Mouse (Mus musculus): ENCODE data around the gene Akr1b8.
A peak's percentile ranks its signal among the peaks of the same experiment; 100 is the strongest.
"Not testable (repeated sequence)": the region's sequence is repeated elsewhere in the genome, so short reads cannot be mapped to it uniquely, and the experiment has no call there.

Akr1b8 gene

DNA sequence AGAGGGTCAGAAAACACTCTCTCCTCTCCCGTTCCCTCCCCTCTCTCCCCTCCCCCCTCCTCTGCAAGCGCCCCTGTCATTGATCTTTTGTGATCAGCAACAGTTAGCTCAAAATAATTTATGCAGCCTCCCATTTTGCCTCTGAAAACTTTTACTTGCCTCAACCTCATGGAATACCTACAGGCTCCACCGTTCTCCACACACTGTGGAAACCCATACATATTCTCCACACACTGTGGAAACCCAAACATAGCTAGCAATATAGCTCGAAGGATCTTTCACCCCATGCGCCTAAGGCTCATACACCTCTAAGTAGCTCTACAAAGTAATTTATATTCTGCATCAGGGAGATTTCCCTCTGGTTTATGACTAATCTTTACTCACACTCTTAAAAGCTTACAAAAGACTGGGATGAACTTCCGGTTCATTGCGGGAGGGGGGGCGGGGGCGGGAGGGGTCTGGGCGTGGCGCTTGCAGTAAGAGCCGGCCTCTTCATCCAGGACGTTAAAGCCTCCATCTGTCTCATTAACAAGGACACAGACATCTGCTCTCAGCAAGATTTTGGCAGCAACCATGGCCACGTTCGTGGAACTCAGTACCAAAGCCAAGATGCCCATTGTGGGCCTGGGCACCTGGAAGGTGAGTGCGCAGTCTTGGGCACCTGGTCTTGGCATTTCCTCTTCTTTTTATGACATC lies at the start of gene Akr1b8:
TSS of gene Akr1b8 (plus strand) at position 462 of the 696 bp plus-strand sequence.
- no peak for DNase-seq

GRCm38 (mm10) chr6:34304675-34305241 lies 49.2 kb upstream of the Akr1b8 start:
- no peak for DNase-seq

DNA sequence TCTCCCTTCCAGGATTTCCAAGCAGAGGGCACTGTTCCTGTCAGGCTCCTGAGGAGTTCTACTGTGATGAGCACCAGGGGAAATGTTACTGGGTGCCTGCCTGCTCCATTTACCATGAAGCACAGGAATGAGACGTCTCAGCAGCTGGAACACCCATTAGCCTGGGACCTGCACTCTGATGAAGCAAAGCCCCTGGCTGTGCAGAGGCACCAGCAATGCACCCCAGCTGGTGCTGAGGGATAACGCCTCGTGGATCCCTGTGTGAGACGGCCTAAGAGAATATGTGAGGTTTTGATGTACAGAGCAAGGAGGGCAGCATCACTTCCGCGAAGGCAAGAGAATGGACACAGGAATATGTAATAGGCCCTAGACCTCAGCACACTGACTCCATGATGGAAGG lies 47.1 kb upstream of the Akr1b8 start:
- DNase-seq, result no peak

GRCm38 (mm10) chr6:34309526-34309925 lies 44.4 kb upstream of the Akr1b8 start:
- DNase-seq, result no peak

DNA sequence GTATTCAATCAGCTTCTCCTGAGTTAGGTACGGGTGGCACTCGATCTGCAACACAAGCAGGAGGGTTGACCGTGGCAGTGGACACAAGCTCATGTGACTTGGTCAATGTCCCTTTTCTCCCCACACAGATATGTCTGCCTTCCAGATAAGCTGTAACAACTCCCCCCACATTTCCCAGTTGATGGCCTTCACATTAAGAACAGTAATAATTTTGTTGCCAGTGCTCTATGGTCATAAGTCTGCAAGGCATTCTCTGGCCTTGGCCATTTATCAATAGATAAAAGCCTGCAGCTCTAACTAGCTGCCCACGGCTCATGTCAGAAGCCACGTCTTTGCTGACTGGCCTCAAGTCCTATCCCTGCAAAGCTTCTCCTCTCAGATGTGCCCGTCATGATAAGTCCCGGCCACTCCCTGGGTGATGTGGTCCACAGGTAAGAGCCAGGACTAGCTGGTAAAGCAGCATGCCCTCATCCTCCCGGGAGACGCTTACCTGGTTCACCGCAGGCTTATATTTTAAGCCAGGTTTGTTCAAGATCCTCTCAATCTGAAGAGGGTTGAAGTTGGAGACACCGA lies 43.8 kb upstream of the Akr1b8 start:
- no peak for DNase-seq

DNA sequence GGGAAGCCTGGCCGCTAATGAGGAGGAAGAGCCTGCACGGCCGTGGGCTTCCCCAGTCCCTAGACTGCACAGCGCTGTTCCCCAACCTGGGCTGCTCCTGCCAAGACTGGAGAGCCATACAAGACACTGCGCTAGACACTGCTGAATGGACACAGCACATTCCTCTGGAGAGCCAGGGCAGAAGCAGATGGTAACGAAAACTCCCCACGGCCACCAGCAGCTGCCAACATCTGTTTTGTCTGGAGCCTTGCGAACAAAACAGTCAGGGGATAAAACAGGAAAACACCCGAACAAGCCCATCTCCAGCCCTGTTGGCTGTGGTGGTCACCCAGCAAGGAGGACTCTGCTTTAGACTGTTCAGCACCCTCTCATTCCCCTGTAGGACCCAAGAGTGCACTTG lies 40.5 kb upstream of the Akr1b8 start:
- no peak for DNase-seq

DNA sequence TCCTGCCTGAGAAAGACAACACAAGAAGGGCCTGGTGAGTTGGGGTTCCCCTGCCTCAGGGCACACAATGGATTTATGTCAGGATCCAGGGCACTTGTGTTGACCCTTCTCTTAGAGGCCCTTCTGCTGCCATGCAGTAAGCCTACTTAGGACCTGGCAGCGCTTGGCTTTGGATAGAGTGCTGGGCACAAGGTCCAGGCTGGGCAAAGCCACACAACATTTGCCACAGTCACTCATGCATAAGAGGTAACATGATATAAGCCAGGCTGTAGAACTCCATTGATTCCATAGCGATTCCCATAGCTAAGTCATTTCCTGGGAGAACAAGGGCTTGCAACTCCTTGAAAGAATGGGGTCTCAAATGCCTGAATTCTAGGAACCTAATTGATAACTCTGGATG lies 40.0 kb upstream of the Akr1b8 start:
- no peak for DNase-seq

DNA sequence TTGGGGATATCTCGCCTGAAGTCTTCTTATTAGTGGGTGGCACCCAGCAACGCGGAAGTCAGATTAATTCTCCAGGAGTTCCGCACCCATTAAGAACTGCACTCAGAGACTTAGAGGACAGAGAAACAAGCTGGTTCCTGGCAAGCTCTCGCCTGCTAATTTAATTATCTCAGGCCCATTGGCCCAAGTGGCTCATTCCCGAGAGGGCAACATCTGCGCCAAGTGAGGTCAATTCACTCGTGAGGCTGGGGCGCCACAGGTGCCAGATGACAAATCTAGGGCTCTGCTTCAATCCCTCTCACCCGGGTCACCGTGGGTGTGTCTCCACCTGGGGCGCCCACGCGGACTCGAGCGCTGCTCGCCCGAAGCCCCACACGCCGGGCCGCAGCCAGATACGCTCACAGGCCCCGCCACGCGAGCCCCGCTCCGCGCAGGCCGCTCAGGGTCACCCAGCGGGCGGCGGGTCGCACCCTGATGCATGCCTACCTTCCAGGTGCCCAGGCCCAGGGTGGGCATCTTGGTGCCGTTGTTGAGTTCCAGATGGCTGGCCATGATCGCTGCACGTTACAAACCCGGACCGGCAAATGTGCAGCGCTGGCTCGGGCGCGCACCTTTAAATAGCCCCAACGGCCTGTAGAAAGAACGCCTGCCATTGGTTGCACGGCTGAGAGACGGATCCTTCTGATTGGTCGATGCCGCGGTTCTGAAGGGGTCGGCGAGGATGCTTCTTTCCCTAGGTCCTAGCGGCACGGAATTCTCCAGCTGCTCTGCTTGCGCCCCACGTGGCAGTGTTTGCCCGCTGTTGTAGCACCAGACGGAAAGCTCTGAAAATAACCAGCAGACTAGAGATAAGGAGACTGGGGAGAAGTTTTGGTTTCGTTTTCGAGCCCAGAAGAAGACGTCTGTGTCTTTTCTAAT lies 36.8 kb upstream of the Akr1b8 start, which contains the start of gene Akr1b3:
TSS of gene Akr1b3 (minus strand) at position 625 of the 918 bp plus-strand sequence.
- peak; percentile 94 for DNase-seq

DNA sequence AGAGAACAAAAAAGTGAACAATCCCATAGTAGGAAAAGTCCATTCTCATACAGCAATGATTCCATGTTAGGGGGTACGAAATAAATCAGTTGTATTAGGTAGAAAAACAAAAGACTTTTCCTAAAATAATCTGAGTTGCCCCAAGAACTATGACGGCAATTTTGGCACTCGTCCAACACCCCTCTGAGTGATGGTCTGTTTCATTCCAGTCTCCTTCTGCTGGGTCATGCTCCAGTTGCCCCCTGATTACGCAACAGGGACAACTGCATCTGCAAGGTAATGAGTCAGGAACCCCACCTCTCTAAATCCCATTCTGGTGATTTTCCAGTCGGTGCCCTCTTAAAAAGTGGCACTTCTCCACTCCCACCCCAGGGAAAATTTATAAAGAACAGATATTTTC lies 35.7 kb upstream of the Akr1b8 start:
- DNase-seq, result no peak

DNA sequence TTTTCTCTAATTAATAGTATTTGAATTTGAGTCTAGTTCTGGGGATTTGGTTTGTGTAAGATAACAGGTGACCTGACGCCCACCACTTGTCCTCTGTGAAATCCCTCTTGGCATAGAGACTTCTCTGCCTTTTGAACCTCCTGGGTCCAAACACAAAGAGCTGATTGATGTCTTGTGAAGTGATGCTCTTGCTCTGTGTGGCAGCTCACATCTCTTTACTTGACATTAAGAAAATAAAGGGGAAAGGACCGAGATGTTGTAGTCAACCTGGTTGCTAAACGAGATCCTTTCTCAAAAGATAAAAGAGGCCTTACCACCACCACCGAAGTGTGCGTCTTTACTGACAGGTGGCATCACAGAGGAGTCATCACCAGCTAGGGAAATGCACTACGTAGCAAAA lies 35.3 kb upstream of the Akr1b8 start:
- DNase-seq, result no peak

GRCm38 (mm10) chr6:34322121-34322520 lies 31.8 kb upstream of the Akr1b8 start:
- DNase-seq, result no peak

DNA sequence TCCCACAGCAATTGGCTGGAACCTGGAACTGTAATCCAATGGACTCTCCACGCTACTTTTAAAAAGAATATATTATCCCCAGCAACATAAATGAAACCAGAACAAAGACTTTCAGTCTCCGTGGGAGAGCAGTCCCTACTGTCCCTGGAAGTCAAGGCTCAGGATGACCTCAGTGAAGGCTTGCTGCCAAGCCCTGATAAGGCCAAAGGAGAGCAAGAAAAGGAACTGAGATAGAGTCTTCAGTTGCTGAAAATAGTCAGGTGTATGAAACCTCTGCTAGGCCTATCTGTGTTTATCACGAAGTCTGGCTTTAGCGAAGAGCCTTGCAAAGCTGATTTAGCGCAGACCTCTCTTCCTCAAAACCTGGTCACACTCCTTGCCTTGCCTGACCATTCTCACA lies 22.5 kb upstream of the Akr1b8 start:
- no peak for DNase-seq

DNA sequence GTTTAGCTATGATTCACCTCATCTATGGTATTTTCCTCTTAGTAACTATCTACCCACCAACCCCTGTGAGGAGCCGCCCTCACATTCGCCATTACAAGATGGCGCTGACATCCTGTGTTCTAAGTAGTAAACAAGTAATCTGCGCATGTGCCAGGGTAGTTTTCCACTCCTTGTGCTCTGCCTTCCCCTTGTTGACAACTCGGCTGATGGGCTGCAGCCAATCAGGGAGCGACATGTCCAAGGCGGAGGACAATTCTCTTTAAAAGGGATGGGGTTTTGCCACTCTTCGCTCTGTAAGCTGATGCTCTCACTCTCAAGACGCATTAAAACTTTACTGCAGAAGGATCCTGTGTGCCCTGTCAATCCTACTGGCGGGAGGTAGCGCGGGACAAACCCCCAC lies 22.1 kb upstream of the Akr1b8 start:
- DNase-seq, result not testable (repeated sequence)

DNA sequence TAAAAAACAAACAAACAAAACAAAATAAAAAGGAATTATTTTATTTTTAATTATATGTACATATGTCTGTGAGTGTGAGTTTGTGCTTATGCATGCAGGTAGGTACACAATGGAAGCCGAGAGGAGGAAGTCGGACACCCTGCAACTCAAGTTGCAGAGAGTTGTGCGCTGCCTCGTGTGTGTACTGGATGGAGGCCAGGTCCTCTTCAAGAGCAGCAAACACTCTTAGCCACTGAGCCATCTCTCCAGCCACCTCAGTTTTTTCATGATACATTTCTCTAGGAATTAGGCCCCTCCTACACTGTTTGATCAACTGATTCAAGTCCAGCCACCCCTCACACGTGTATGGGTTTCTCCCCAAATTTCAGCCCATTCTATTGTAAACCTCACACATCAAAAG lies 19.2 kb upstream of the Akr1b8 start:
- no peak for DNase-seq

DNA sequence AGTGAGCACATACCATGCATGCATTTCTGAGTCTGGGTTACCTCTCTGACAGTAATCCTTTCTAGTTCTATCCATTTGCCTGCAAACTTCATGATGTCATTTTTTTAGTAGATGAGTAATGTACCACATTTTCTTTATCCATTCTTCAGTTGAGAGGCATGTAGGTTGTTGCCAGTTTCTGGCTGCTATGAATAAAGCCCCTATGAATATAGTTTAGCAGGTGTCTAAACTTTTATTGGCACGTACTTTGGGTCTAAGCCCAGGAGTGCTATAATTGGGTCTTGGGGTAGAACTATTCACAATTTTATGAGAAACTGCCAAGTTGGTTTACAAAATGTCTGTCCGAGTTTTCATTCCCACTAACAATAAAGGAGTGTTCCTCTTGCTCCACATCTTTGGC lies 16.1 kb upstream of the Akr1b8 start:
- DNase-seq, result no peak

DNA sequence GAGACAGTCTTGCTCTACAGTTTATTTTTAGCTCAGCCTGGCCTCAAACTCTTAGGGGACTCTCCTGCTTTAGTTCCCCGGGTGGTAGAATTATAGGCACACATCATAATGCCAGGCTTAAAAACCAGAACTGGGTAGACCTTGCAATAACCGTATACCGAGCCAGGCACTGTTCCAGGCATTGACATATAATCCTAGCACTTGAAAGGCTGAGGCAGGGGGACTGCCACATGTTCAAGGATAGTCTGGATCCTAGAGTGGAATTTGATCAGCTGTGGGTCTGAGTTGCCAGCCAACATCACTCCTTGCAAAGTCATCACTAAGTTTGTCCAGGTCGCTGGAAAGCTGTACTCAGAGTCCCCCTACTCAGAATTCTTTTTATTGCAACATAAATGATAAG lies 11.9 kb upstream of the Akr1b8 start:
- DNase-seq, result no peak

- DNase-seq, result no peak
Measured at GRCm38 (mm10) chr6:34342476-34342875, 11.4 kb upstream of the Akr1b8 start.

- DNase-seq, result no peak
Measured at GRCm38 (mm10) chr6:34343426-34343825, 10.5 kb upstream of the Akr1b8 start.

DNA sequence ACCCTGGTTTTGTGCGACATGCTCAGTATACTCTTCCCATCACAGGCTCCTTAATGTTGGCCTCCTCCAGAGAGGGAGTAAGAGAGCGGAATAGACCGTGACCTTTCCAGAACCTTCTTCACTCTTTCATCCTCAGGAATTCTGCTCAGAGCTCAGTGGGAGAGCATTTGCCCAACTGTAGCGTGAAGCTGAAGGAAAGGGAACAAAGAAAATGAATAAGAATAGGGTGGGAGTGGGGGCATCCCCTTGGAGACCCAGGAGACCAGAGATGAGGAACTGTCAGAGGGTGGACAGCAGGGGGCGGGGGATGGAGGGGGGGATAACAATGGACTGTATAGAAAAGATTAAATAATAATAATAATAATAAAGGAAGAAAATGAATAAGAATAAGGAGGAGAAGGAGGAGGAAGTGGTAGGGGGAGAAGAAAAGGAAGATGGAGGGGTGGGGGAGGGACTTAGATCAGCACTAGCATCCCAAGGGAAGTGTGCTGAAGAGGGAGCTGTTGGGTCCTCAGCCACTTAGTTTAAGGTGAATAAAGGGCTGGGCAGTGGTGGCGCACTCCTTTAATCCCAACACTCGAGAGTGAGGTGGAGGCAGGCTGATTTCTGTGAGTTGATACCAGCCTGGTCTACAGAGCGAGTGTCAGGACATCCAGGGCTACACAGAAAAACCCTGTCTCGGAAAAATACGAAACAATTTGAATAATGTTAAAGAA lies 9.6 kb upstream of the Akr1b8 start:
- no peak for DNase-seq

GRCm38 (mm10) chr6:34344935-34345334 lies 9.0 kb upstream of the Akr1b8 start:
- DNase-seq, result no peak

GRCm38 (mm10) chr6:34346096-34346898 lies 7.6 kb upstream of the Akr1b8 start:
- peak; percentile 58 for DNase-seq

All from layer of hippocampus, adult 9-11 months (tissue).